Mouse (Mus musculus) ES-E14 (cell line): ENCODE measurements around the gene Ext2. TPM values are rescaled to one million over a fixed set of nuclear protein-coding genes. Genes with fewer than 3 reads are reported as not detected.
A peak's percentile ranks its signal among the peaks of the same experiment; 100 is the strongest.

Experiments
- DNase-seq: peaks from one replicate; pipeline ENCODE4 v3.0.0-alpha.2; 2013; ENCODE audit warnings: low read depth, low spot score
- H3K27ac ChIP-seq: 2 replicates; pipeline ENCODE4 v1.5.1; 2012; ENCODE audit warnings: low read depth, mild to moderate bottlenecking, low read length, moderate library complexity, mixed read lengths; ENCODE audit not compliant: poor library complexity, insufficient read depth, severe bottlenecking
- H3K36me3 ChIP-seq: 2 replicates; pipeline ENCODE4 v1.6.1; 2012; ENCODE audit warnings: mild to moderate bottlenecking, low read length, moderate library complexity, mixed read lengths; ENCODE audit not compliant: control insufficient read depth, poor library complexity, insufficient read depth, severe bottlenecking
- H3K4me1 ChIP-seq, 2 experiments: fragments of 150-350 bp in 1 of 2; sonication (generic) in 1 of 2; 2 replicates each; pipeline ENCODE4 v1.6.1; 2012; ENCODE audit warnings: low read length in 2 of 2, mild to moderate bottlenecking in 1 of 2, mixed read lengths in 1 of 2; ENCODE audit not compliant: control insufficient read depth in 2 of 2, insufficient read depth in 2 of 2, poor library complexity in 1 of 2
- H3K4me3 ChIP-seq, 2 experiments: fragments of 150-350 bp in 1 of 2; sonication (generic) in 1 of 2; 2 replicates each; pipeline ENCODE4 v1.5.1; 2012; ENCODE audit warnings: low read length in 2 of 2, low read depth in 1 of 2, mild to moderate bottlenecking in 1 of 2, mixed read lengths in 1 of 2; ENCODE audit not compliant: insufficient read depth in 1 of 2, poor library complexity in 1 of 2, severe bottlenecking in 1 of 2
- H3K9ac ChIP-seq: 2 replicates; pipeline ENCODE4 v1.6.1; 2012; ENCODE audit warnings: low read depth, mild to moderate bottlenecking, low read length, mixed read lengths; ENCODE audit not compliant: poor library complexity, insufficient read depth, severe bottlenecking
- H3K9me3 ChIP-seq: fragments of 150-350 bp; sonication (generic); 2 replicates; pipeline ENCODE4 v1.6.1; 2012; ENCODE audit warnings: low read depth, mild to moderate bottlenecking, low read length; ENCODE audit not compliant: control insufficient read depth, insufficient read depth
- CHD2 ChIP-seq: IDR thresholded peaks from 2 replicates; pipeline ENCODE4 v1.6.1; 2014; ENCODE audit warnings: mild to moderate bottlenecking, low read depth, low read length, inconsistent platforms
- HCFC1 ChIP-seq: IDR thresholded peaks from 2 replicates; pipeline ENCODE4 v1.6.1; 2012; ENCODE audit warnings: low read length, inconsistent platforms, borderline replicate concordance; ENCODE audit not compliant: insufficient read depth
- MAFK ChIP-seq: IDR thresholded peaks from 2 replicates; pipeline ENCODE4 v1.6.1; 2014; ENCODE audit warnings: mild to moderate bottlenecking, low read depth, low read length, inconsistent platforms; ENCODE audit not compliant: insufficient read depth
- ZC3H11A ChIP-seq: IDR thresholded peaks from 2 replicates; pipeline ENCODE4 v1.6.1; 2012; ENCODE audit warnings: low read depth, mild to moderate bottlenecking, inconsistent platforms, low read length, borderline replicate concordance
- ZNF384 ChIP-seq: IDR thresholded peaks from 2 replicates; pipeline ENCODE4 v1.6.1; 2012; ENCODE audit warnings: low read depth, low read length, inconsistent platforms
- in situ Hi-C, 2 experiments: fragments of 600-800 bp; cut with MboI; formaldehyde crosslinking; loops; one replicate each; pipeline ENCODE4 v1.15.1; 2025; ENCODE audit warnings: low sequenced_read_pairs in 2 of 2, inconsistent platforms in 1 of 2; ENCODE audit not compliant: unreplicated experiment in 2 of 2
- total RNA-seq: library from RNA; depleted of rRNA; stranded (reverse); fragments of 300-350 nt; gene quantifications from 2 replicates; pipeline ENCODE4 v1.2.3, GENCODE M21; 2012

Ext2 gene
- total RNA-seq, 1 experiment: 49.9 TPM

- Histone ChIP-seq H3K9ac (no peak overlapping the region), H3K27ac (no peak overlapping the region), H3K36me3 (no peaks in the 10 kb centered on the region), H3K9me3 (no peaks in the 10 kb centered on the region), H3K4me1 (peaks cover 0 to 14% of the 10 kb centered on the region in 2 experiments; a peak in 2 of 4 replicates), H3K4me3 (no peak overlapping the region)
- TF ChIP-seq ZC3H11A (no peak), CHD2 (no peak), HCFC1 (no peak), ZNF384 (no peak), MAFK (no peak)
- in situ Hi-C loops: no loop called here
- DNase-seq: peak; percentile 64
Measured at GRCm38 (mm10) chr2:93836232-93836785, 13.9 kb upstream of the Ext2 start.

DNA sequence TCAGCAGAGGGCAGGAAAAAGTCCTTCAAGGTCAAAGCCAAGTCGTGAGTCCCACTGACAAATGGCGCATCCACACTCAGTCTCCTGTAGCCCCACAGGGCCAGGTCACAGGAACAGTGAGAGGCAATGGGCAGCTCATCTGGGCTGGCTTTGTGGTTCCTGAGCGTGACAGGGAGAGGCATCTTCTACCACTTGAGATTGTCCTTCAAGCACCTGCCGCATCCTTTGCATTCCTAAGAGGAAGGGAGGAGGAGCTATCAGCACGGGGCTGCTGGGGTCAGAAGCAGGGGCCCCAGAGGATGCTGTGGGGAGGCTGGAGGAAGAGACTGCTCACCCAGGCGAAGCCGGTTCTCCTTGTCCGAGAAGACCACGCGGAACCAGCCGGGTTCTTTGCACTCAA is 13.2 kb upstream of the Ext2 start:
- Histone ChIP-seq H3K4me3 (no peak overlapping the region), H3K9ac (no peak overlapping the region), H3K27ac (no peak overlapping the region), H3K36me3 (no peaks in the 10 kb centered on the region), H3K4me1 (peaks cover 0 to 14% of the 10 kb centered on the region in 2 experiments; a peak in 2 of 4 replicates), H3K9me3 (no peaks in the 10 kb centered on the region)
- no peak for DNase-seq
- TF ChIP-seq MAFK (no peak), CHD2 (no peak), ZNF384 (no peak), HCFC1 (no peak), ZC3H11A (no peak)
- in situ Hi-C loops: no loop called here

- Histone ChIP-seq H3K4me1 (peaks cover 0 to 7% of the 10 kb centered on the region in 2 experiments; a peak in 1 of 4 replicates), H3K9me3 (no peaks in the 10 kb centered on the region), H3K27ac (no peak overlapping the region), H3K36me3 (no peaks in the 10 kb centered on the region), H3K4me3 (no peak overlapping the region), H3K9ac (no peak overlapping the region)
- TF ChIP-seq ZC3H11A (peak; percentile 53; the same call in 1 of the 2 replicates), CHD2 (no peak), MAFK (peak; percentile 4; the same call in 1 of the 2 replicates), HCFC1 (peak; percentile 68; the same call in 1 of the 2 replicates), ZNF384 (peak; percentile 66; the same call in 1 of the 2 replicates)
- peak; percentile 96 for DNase-seq
- in situ Hi-C loops: no loop called here
Measured at GRCm38 (mm10) chr2:93823519-93823918, 1.2 kb upstream of the Ext2 start.

- in situ Hi-C loops: no loop called here
- TF ChIP-seq HCFC1 (no peak), ZNF384 (no peak), ZC3H11A (no peak), CHD2 (no peak), MAFK (no peak)
- no peak for DNase-seq
- no peaks in the 10 kb centered on the region for H3K9me3 ChIP-seq
- no peak overlapping the region for H3K27ac ChIP-seq
- H3K4me3 ChIP-seq: no peak overlapping the region
- H3K36me3 ChIP-seq: no peaks in the 10 kb centered on the region
- no peak overlapping the region for H3K9ac ChIP-seq
- H3K4me1 ChIP-seq: peaks cover 0 to 13% of the 10 kb centered on the region in 2 experiments; a peak in 1 of 4 replicates
Measured at GRCm38 (mm10) chr2:93817791-93818190, 4.6 kb downstream of the Ext2 start.

DNA sequence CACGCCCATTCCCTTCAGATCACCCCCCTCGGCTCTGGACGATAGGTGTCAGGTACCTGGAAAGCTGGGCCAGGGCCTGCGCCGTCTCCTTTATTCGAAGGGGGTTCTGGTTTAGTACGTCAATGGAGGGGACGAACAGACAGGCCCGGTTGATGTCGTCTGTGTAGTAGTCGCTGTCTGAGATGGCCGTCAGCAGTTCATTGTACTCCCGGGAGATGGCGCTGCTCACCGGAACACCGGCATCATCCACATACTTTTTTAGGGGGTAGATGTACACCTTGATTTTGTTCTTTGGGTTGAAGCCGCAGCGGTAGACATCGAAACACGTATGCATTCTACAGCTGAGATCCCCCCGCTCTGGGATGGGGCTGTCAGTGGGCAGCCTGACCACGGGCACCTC is 9.0 kb downstream of the Ext2 start:
- Histone ChIP-seq H3K9me3 (no peaks in the 10 kb centered on the region), H3K4me3 (no peak overlapping the region), H3K27ac (no peak overlapping the region), H3K9ac (no peak overlapping the region), H3K4me1 (peaks cover 0 to 5% of the 10 kb centered on the region in 2 experiments; a peak in 1 of 4 replicates), H3K36me3 (peaks cover 8% of the 10 kb centered on the region; the same call in 1 of the 2 replicates)
- no peak for DNase-seq
- TF ChIP-seq MAFK (no peak), ZC3H11A (no peak), HCFC1 (no peak), ZNF384 (no peak), CHD2 (no peak)
- in situ Hi-C loops: no loop called here
